Mouse (Mus musculus): ENCODE measurements around the gene Jade2. TPM values are rescaled to one million over a fixed set of nuclear protein-coding genes. Genes with fewer than 3 reads are reported as not detected.

The Jade2 gene
- polyA plus RNA-seq, 1 experiment from 2014 or later = 2.3 TPM

GRCm38 (mm10) chr11:51841149-51841548 lies 16.3 kb downstream of the Jade2 start:
- Histone ChIP-seq H3K36me3 (peaks cover 7% of the 10 kb centered on the region), H3K4me2 (no peak overlapping the region), H3K4me1 (peaks cover 8% of the 10 kb centered on the region), H3K27ac (no peak overlapping the region), H3K4me3 (no peak overlapping the region), H3K27me3 (no peaks in the 10 kb centered on the region), H3K9me3 (no peaks in the 10 kb centered on the region), H3K9ac (no peak overlapping the region)
- 44% methylated on average over 9 of the region's 9 CpGs for WGBS
- ATAC-seq (ENCODE audit: borderline replicate concordance, extremely low read depth, low FRiP score, low TSS enrichment) = no peak

GRCm38 (mm10) chr11:51840657-51841056 lies 16.8 kb downstream of the Jade2 start:
- Histone ChIP-seq H3K27ac (no peak overlapping the region), H3K9ac (no peak overlapping the region), H3K27me3 (no peaks in the 10 kb centered on the region), H3K4me2 (no peak overlapping the region), H3K9me3 (no peaks in the 10 kb centered on the region), H3K4me3 (no peak overlapping the region), H3K4me1 (peaks cover 8% of the 10 kb centered on the region), H3K36me3 (0 out of 2 replicates have a peak, but pooled peaks cover 2% of the 10 kb centered on the region)
- 61% methylated on average over 9 of the region's 9 CpGs for whole genome bisulfite sequencing
- no peak for ATAC-seq (ENCODE audit: borderline replicate concordance, extremely low read depth, low FRiP score, low TSS enrichment)

- no peak overlapping the region for H3K27ac ChIP-seq
- H3K27me3 ChIP-seq = no peaks in the 10 kb centered on the region
- H3K36me3 ChIP-seq = no peaks in the 10 kb centered on the region
- H3K9me3 ChIP-seq = no peaks in the 10 kb centered on the region
- WGBS = 83% methylated on average over 11 of the region's 11 CpGs
- H3K4me2 ChIP-seq = no peak overlapping the region
- H3K9ac ChIP-seq = no peak overlapping the region
- H3K4me3 ChIP-seq = no peak overlapping the region
- H3K4me1 ChIP-seq = peaks cover 8% of the 10 kb centered on the region
- no peak for ATAC-seq (ENCODE audit: borderline replicate concordance, extremely low read depth, low FRiP score, low TSS enrichment)
Observed at GRCm38 (mm10) chr11:51839973-51840372, 17.5 kb downstream of the Jade2 start.

- no peak overlapping the region for H3K27ac ChIP-seq
- H3K9ac ChIP-seq = no peak overlapping the region
- H3K9me3 ChIP-seq = no peaks in the 10 kb centered on the region
- H3K27me3 ChIP-seq = no peaks in the 10 kb centered on the region
- peaks cover 8% of the 10 kb centered on the region for H3K4me1 ChIP-seq
- ATAC-seq (ENCODE audit: borderline replicate concordance, extremely low read depth, low FRiP score, low TSS enrichment) = no peak
- H3K4me2 ChIP-seq = no peak overlapping the region
- no peak overlapping the region for H3K4me3 ChIP-seq
- H3K36me3 ChIP-seq = peaks cover 5% of the 10 kb centered on the region; the same call in 1 of the 2 replicates
- WGBS = 85% methylated on average over 2 of the region's 2 CpGs
Observed at GRCm38 (mm10) chr11:51839106-51839505, 18.3 kb downstream of the Jade2 start.

GRCm38 (mm10) chr11:51837164-51838153 lies 20.0 kb downstream of the Jade2 start:
- H3K27me3 ChIP-seq = no peaks in the 10 kb centered on the region
- H3K36me3 ChIP-seq = peaks cover 10% of the 10 kb centered on the region; the same call in 1 of the 2 replicates
- WGBS = 69% methylated on average over 8 of the region's 8 CpGs
- no peak overlapping the region for H3K4me2 ChIP-seq
- ATAC-seq (ENCODE audit: borderline replicate concordance, extremely low read depth, low FRiP score, low TSS enrichment) = no peak
- H3K9me3 ChIP-seq = no peaks in the 10 kb centered on the region
- no peak overlapping the region for H3K9ac ChIP-seq
- peaks cover 8% of the 10 kb centered on the region for H3K4me1 ChIP-seq
- no peak overlapping the region for H3K27ac ChIP-seq
- H3K4me3 ChIP-seq = no peak overlapping the region

GRCm38 (mm10) chr11:51836506-51836905 lies 20.9 kb downstream of the Jade2 start:
- no peak for ATAC-seq (ENCODE audit: borderline replicate concordance, extremely low read depth, low FRiP score, low TSS enrichment)
- H3K27ac ChIP-seq = no peak overlapping the region

GRCm38 (mm10) chr11:51835598-51835997 lies 21.9 kb downstream of the Jade2 start:
- Histone ChIP-seq H3K4me1 (no peaks in the 10 kb centered on the region), H3K4me3 (no peak overlapping the region), H3K9ac (no peak overlapping the region), H3K36me3 (peaks cover 10% of the 10 kb centered on the region; the same call in 1 of the 2 replicates), H3K27ac (no peak overlapping the region), H3K9me3 (no peaks in the 10 kb centered on the region), H3K27me3 (no peaks in the 10 kb centered on the region), H3K4me2 (no peak overlapping the region)
- WGBS = 92% methylated on average over 12 of the region's 12 CpGs
- ATAC-seq (ENCODE audit: borderline replicate concordance, extremely low read depth, low FRiP score, low TSS enrichment) = no peak

More at GRCm38 (mm10) chr11:51836506-51836905, 20.9 kb downstream of the Jade2 start:
- peaks cover 8% of the 10 kb centered on the region for H3K4me1 ChIP-seq
- no peak overlapping the region for H3K9ac ChIP-seq
- no peaks in the 10 kb centered on the region for H3K27me3 ChIP-seq
- H3K4me2 ChIP-seq = no peak overlapping the region
- H3K9me3 ChIP-seq = no peaks in the 10 kb centered on the region
- WGBS = 84% methylated on average over 6 of the region's 6 CpGs
- no peak overlapping the region for H3K4me3 ChIP-seq
- H3K36me3 ChIP-seq = peaks cover 10% of the 10 kb centered on the region; the same call in 1 of the 2 replicates

GRCm38 (mm10) chr11:51834067-51834411 lies 23.4 kb downstream of the Jade2 start:
- H3K9me3 ChIP-seq = no peaks in the 10 kb centered on the region
- no peak overlapping the region for H3K27ac ChIP-seq
- H3K4me1 ChIP-seq = no peaks in the 10 kb centered on the region
- no peaks in the 10 kb centered on the region for H3K27me3 ChIP-seq
- ATAC-seq (ENCODE audit: borderline replicate concordance, extremely low read depth, low FRiP score, low TSS enrichment) = no peak
- no peak overlapping the region for H3K4me2 ChIP-seq
- no peak overlapping the region for H3K9ac ChIP-seq
- H3K4me3 ChIP-seq = no peak overlapping the region
- WGBS = 90% methylated on average over 8 of the region's 8 CpGs
- peaks cover 10% of the 10 kb centered on the region for H3K36me3 ChIP-seq

GRCm38 (mm10) chr11:51833393-51834066 lies 23.9 kb downstream of the Jade2 start:
- Histone ChIP-seq H3K9me3 (no peaks in the 10 kb centered on the region), H3K36me3 (peaks cover 10% of the 10 kb centered on the region), H3K4me2 (no peak overlapping the region), H3K4me3 (no peak overlapping the region), H3K27ac (no peak overlapping the region), H3K27me3 (no peaks in the 10 kb centered on the region), H3K4me1 (no peaks in the 10 kb centered on the region), H3K9ac (no peak overlapping the region)
- no peak for ATAC-seq (ENCODE audit: borderline replicate concordance, extremely low read depth, low FRiP score, low TSS enrichment)
- WGBS = 81% methylated on average over 10 of the region's 10 CpGs

- Histone ChIP-seq H3K9me3 (no peaks in the 10 kb centered on the region), H3K27me3 (no peaks in the 10 kb centered on the region), H3K36me3 (peaks cover 14% of the 10 kb centered on the region), H3K4me3 (no peak overlapping the region), H3K4me1 (no peaks in the 10 kb centered on the region), H3K9ac (no peak overlapping the region), H3K4me2 (no peak overlapping the region), H3K27ac (no peak overlapping the region)
- WGBS = 70% methylated on average over 5 of the region's 5 CpGs
- no peak for ATAC-seq (ENCODE audit: borderline replicate concordance, extremely low read depth, low FRiP score, low TSS enrichment)
Observed at GRCm38 (mm10) chr11:51832992-51833391, 24.5 kb downstream of the Jade2 start.

- no peak overlapping the region for H3K27ac ChIP-seq
- WGBS = 77% methylated on average over 4 of the region's 4 CpGs
- no peaks in the 10 kb centered on the region for H3K9me3 ChIP-seq
- H3K4me1 ChIP-seq = no peaks in the 10 kb centered on the region
- no peaks in the 10 kb centered on the region for H3K27me3 ChIP-seq
- H3K9ac ChIP-seq = no peak overlapping the region
- H3K4me2 ChIP-seq = no peak overlapping the region
- no peak for ATAC-seq (ENCODE audit: borderline replicate concordance, extremely low read depth, low FRiP score, low TSS enrichment)
- no peak overlapping the region for H3K4me3 ChIP-seq
- peaks cover 14% of the 10 kb centered on the region for H3K36me3 ChIP-seq
Observed at GRCm38 (mm10) chr11:51831962-51832909, 25.2 kb downstream of the Jade2 start.
